Mouse (Mus musculus): ENCODE data around the gene Ddx56.

DNA sequence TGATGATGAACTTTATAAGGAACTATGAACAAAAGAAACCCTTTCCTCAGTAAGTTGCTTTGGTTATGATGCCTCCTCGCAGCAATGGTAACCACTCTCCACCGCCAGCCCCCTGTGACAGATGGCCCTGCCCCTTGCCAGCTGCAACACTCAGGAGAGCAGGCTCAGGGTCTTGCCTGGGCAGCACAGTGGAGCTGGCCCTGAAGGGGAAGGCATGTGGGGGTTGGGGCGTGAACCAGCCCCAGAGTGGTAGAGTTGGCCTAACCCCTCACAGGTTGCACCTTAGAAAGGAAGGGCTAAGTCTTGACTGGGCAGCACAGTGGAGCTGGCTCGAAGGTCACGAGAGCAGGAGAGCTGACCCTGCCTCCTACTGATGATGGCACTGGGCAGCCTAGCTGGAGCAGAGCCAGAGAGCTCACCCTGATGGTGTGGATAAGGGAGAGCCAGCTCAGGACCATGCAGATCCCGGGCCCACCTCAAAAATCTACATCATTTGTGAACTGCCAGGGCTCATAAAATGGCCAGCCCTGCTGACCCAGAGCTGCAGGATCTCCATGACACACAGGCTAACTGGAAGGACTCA, 11.0 kb downstream of the Ddx56 start:
- TF ChIP-seq POLR2A (IDR thresholded peaks at IDR 0.05; ENCODE audit: extremely low read depth, insufficient read depth, low read length), result no peak
- no peak for TF ChIP-seq CTCF (IDR thresholded peaks at IDR 0.05; ENCODE audit: low read depth, low read length)
